ENCODE assay signal across 19 mouse cellular contexts in the genomic region with DNA sequence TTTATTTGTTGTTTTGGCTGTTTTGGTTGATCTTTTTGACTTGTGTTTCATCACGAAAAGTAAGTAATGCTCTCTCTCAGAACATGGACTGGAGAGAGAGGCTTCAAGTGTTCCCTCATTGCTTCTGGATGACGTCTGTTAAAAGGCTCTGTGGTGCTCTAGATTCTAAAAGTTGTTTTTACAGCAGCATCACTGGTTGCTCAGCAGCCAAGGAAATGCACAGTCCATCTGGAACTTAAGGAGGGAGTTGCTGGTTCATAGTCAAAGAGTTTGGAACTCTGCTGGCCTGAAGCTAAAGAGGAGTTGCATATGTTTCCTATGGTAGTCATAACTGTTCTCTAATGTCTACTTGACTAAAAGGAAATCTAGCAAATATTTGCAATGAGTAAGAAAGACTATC. TPM values are rescaled to one million over a fixed set of nuclear protein-coding genes. Genes with fewer than 3 reads are reported as not detected.
"Had no signal": no experiment of that assay in that cellular context is flagged by ENCODE, and none has a peak within 500 bp of the region (broad histone marks: within the 10 kb centered on the region; RNA-seq: fewer than 3 reads in every experiment).

No protein-coding gene starts in this region.

- H3K27me3 ChIP-seq: liver, embryonic 15.5 days; lung, embryonic 15.5 days; megakaryocyte, embryonic 14.5 days; midbrain, embryonic 13.5 days; midbrain, embryonic 15.5 days; neural tube, embryonic 12.5 days; stomach, embryonic 15.5 days had no signal

- DNase-seq: liver, postnatal 0 days; lung, adult 2 months; lung, postnatal 14 days; lung, postnatal 36 days; right cerebral cortex, postnatal 25 days; thymus, adult 18-20 months; thymus, postnatal 14 days; thymus, postnatal 36 days had no signal

- H3K36me3 ChIP-seq: liver, embryonic 15.5 days; lung, embryonic 15.5 days; midbrain, embryonic 13.5 days; midbrain, embryonic 15.5 days; neural tube, embryonic 12.5 days; stomach, embryonic 15.5 days had no signal

- H3K27ac ChIP-seq: liver, embryonic 15.5 days; lung, embryonic 15.5 days; macrophage; midbrain, embryonic 13.5 days; midbrain, embryonic 15.5 days; neural tube, embryonic 12.5 days; stomach, embryonic 15.5 days; stomach, postnatal 0 days had no signal

- H3K4me3 ChIP-seq: liver, embryonic 15.5 days; lung, embryonic 15.5 days; megakaryocyte, embryonic 14.5 days; midbrain, embryonic 13.5 days; midbrain, embryonic 15.5 days; neural tube, embryonic 12.5 days; stomach, embryonic 15.5 days had no signal

- H3K9me3 ChIP-seq: liver, embryonic 15.5 days; lung, embryonic 15.5 days; megakaryocyte, embryonic 14.5 days; midbrain, embryonic 13.5 days; midbrain, embryonic 15.5 days; neural tube, embryonic 12.5 days; stomach, embryonic 15.5 days had no signal

- ATAC-seq: liver, postnatal 0 days; lung, postnatal 0 days; midbrain, embryonic 13.5 days; midbrain, embryonic 15.5 days had no signal

- H3K9ac ChIP-seq: liver, embryonic 15.5 days; liver, postnatal 0 days; lung, embryonic 15.5 days; midbrain, embryonic 13.5 days; midbrain, embryonic 15.5 days; neural tube, embryonic 12.5 days; stomach, embryonic 15.5 days had no signal

- H3K4me2 ChIP-seq: liver, embryonic 15.5 days; lung, embryonic 15.5 days; midbrain, embryonic 11.5 days; midbrain, embryonic 13.5 days; midbrain, embryonic 15.5 days; neural tube, embryonic 12.5 days; stomach, embryonic 15.5 days had no signal

- H3K4me1 ChIP-seq: liver, embryonic 15.5 days; megakaryocyte, embryonic 14.5 days; midbrain, embryonic 15.5 days; neural tube, embryonic 12.5 days; stomach, embryonic 15.5 days had no signal

RNA-seq across cellular contexts. Expression of a gene that starts 6.5 kb away (rescaled TPM):
- polyA plus RNA-seq: macrophage had no signal
